Mouse (Mus musculus) liver, embryonic 13.5 days (tissue): Measurements from ENCODE around the gene Cbln4. TPM values are rescaled to one million over a fixed set of nuclear protein-coding genes. Genes with fewer than 3 reads are reported as not detected.

Source experiments
- polyA plus RNA-seq: library from polyadenylated mRNA; unstranded; fragments of >200 nt; fragmentation: Nextera tagmentation; extraction: Ambion mirVana; gene quantifications from 2 replicates; pipeline ENCODE4 v1.2.1, GENCODE M21; 2015

Gene Cbln4
- polyA plus RNA-seq, 1 experiment from 2014 or later: 0.05 TPM

Other genes with a start within 250 kb of the Cbln4 start
- gene Mc3r, start 205.0 kb upstream of the Cbln4 start, polyA plus RNA-seq: 0.05 TPM in 1 of 2 replicates, not detected in the other